Mouse (Mus musculus): ENCODE measurements around the gene Zfp296. TPM values are rescaled to one million over a fixed set of nuclear protein-coding genes. Genes with fewer than 3 reads are reported as not detected.
A peak's percentile ranks its signal among the peaks of the same experiment; 100 is the strongest.

Gene Zfp296
- polyA plus RNA-seq, 1 experiment from 2014 or later, result 0.63 TPM

- H3K27ac ChIP-seq, result no peak overlapping the region
- WGBS, result 64% methylated on average over 5 of the region's 5 CpGs
- no peak overlapping the region for H3K4me2 ChIP-seq (replicated peaks)
Observed at GRCm38 (mm10) chr7:19551634-19552033, 25.5 kb upstream of the Zfp296 start.

GRCm38 (mm10) chr7:19552443-19552842 lies 24.6 kb upstream of the Zfp296 start:
- Histone ChIP-seq H3K36me3 (0 out of 2 replicates have a peak, but pooled peaks cover 5% of the 10 kb centered on the region), H3K27ac (no peak overlapping the region), H3K4me1 (replicated peaks) (peaks cover 34% of the 10 kb centered on the region), H3K9ac (no peak overlapping the region), H3K27me3 (replicated peaks) (no peaks in the 10 kb centered on the region), H3K9me3 (no peaks in the 10 kb centered on the region), H3K4me3 (replicated peaks) (no peak overlapping the region), H3K4me2 (replicated peaks) (no peak overlapping the region)
- ATAC-seq, result peak; percentile 73; the same call in 1 of the 2 replicates
- WGBS, result 45% methylated on average over 2 of the region's 2 CpGs

More at GRCm38 (mm10) chr7:19551634-19552033, 25.5 kb upstream of the Zfp296 start:
- H3K27me3 ChIP-seq (replicated peaks), result no peaks in the 10 kb centered on the region
- no peak for ATAC-seq
- peaks cover 35% of the 10 kb centered on the region for H3K4me1 ChIP-seq (replicated peaks)
- no peaks in the 10 kb centered on the region for H3K9me3 ChIP-seq
- H3K9ac ChIP-seq, result no peak overlapping the region
- 0 out of 2 replicates have a peak, but pooled peaks cover 5% of the 10 kb centered on the region for H3K36me3 ChIP-seq
- no peak overlapping the region for H3K4me3 ChIP-seq (replicated peaks)

- H3K4me1 ChIP-seq (replicated peaks), result peaks cover 33% of the 10 kb centered on the region
- H3K27me3 ChIP-seq (replicated peaks), result no peaks in the 10 kb centered on the region
- no peak for ATAC-seq
- no peak overlapping the region for H3K9ac ChIP-seq
- 0 out of 2 replicates have a peak, but pooled peaks cover 5% of the 10 kb centered on the region for H3K36me3 ChIP-seq
- H3K4me2 ChIP-seq (replicated peaks), result no peak overlapping the region
- H3K9me3 ChIP-seq, result no peaks in the 10 kb centered on the region
- WGBS, result 81% methylated on average over 1 of the region's 1 CpGs
- no peak overlapping the region for H3K27ac ChIP-seq
- no peak overlapping the region for H3K4me3 ChIP-seq (replicated peaks)
Observed at GRCm38 (mm10) chr7:19554168-19554567, 22.9 kb upstream of the Zfp296 start.

- Histone ChIP-seq H3K27me3 (replicated peaks) (no peaks in the 10 kb centered on the region), H3K4me1 (replicated peaks) (peaks cover 47% of the 10 kb centered on the region), H3K9ac (no peak overlapping the region), H3K27ac (no peak overlapping the region), H3K4me3 (replicated peaks) (no peak overlapping the region), H3K4me2 (replicated peaks) (no peak overlapping the region), H3K36me3 (0 out of 2 replicates have a peak, but pooled peaks cover 5% of the 10 kb centered on the region), H3K9me3 (no peaks in the 10 kb centered on the region)
- WGBS, result 87% methylated on average over 2 of the region's 2 CpGs
- no peak for ATAC-seq
Observed at GRCm38 (mm10) chr7:19557086-19557485, 20.0 kb upstream of the Zfp296 start.

GRCm38 (mm10) chr7:19557982-19558900 lies 18.8 kb upstream of the Zfp296 start:
- Histone ChIP-seq H3K36me3 (0 out of 2 replicates have a peak, but pooled peaks cover 5% of the 10 kb centered on the region), H3K9ac (no peak overlapping the region), H3K4me1 (replicated peaks) (peaks cover 41% of the 10 kb centered on the region), H3K4me3 (replicated peaks) (no peak overlapping the region), H3K4me2 (replicated peaks) (no peak overlapping the region), H3K27me3 (replicated peaks) (no peaks in the 10 kb centered on the region), H3K9me3 (no peaks in the 10 kb centered on the region), H3K27ac (0 out of 2 replicates have a peak overlapping the region, but pooled peaks have one; percentile 13)
- 91% methylated on average over 6 of the region's 6 CpGs for WGBS
- no peak for ATAC-seq

GRCm38 (mm10) chr7:19558965-19559364 lies 18.1 kb upstream of the Zfp296 start:
- Histone ChIP-seq H3K4me3 (replicated peaks) (no peak overlapping the region), H3K27me3 (replicated peaks) (no peaks in the 10 kb centered on the region), H3K9ac (no peak overlapping the region), H3K4me2 (replicated peaks) (no peak overlapping the region), H3K27ac (0 out of 2 replicates have a peak overlapping the region, but pooled peaks have one; percentile 13), H3K9me3 (no peaks in the 10 kb centered on the region), H3K4me1 (replicated peaks) (peaks cover 45% of the 10 kb centered on the region), H3K36me3 (0 out of 2 replicates have a peak, but pooled peaks cover 4% of the 10 kb centered on the region)
- WGBS, result 48% methylated on average over 2 of the region's 2 CpGs
- no peak for ATAC-seq

- ATAC-seq, result no peak
- H3K27me3 ChIP-seq (replicated peaks), result no peaks in the 10 kb centered on the region
- H3K36me3 ChIP-seq, result peaks cover 15% of the 10 kb centered on the region
- H3K4me1 ChIP-seq (replicated peaks), result peaks cover 45% of the 10 kb centered on the region
- no peaks in the 10 kb centered on the region for H3K9me3 ChIP-seq
- 13% methylated on average over 11 of the region's 11 CpGs for WGBS
- 0 out of 2 replicates have a peak overlapping the region, but pooled peaks have one; percentile 92 for H3K27ac ChIP-seq
- peak overlapping the region; percentile 98 for H3K9ac ChIP-seq
- H3K4me2 ChIP-seq (replicated peaks), result peak overlapping the region; percentile 78
- peak overlapping the region; percentile 96 for H3K4me3 ChIP-seq (replicated peaks)
Observed at GRCm38 (mm10) chr7:19560491-19561260, 16.4 kb upstream of the Zfp296 start.

GRCm38 (mm10) chr7:19561431-19561764 lies 15.7 kb upstream of the Zfp296 start:
- H3K27me3 ChIP-seq (replicated peaks), result no peaks in the 10 kb centered on the region

GRCm38 (mm10) chr7:19561765-19562642 lies 15.1 kb upstream of the Zfp296 start:
- H3K36me3 ChIP-seq, result peaks cover 19% of the 10 kb centered on the region
- H3K4me1 ChIP-seq (replicated peaks), result peaks cover 40% of the 10 kb centered on the region
- ATAC-seq, result peak; percentile 92
- H3K9ac ChIP-seq, result peak overlapping the region; percentile 98
- no peaks in the 10 kb centered on the region for H3K27me3 ChIP-seq (replicated peaks)
- H3K9me3 ChIP-seq, result no peaks in the 10 kb centered on the region
- WGBS, result under 1% methylated on average over 101 of the region's 102 CpGs
- H3K27ac ChIP-seq, result peak overlapping the region; percentile 92
- H3K4me3 ChIP-seq (replicated peaks), result peak overlapping the region; percentile 96
- peak overlapping the region; percentile 78 for H3K4me2 ChIP-seq (replicated peaks)

More at GRCm38 (mm10) chr7:19561431-19561764, 15.7 kb upstream of the Zfp296 start:
- ATAC-seq, result no peak
- H3K36me3 ChIP-seq, result peaks cover 16% of the 10 kb centered on the region
- H3K4me1 ChIP-seq (replicated peaks), result peaks cover 45% of the 10 kb centered on the region
- H3K4me3 ChIP-seq (replicated peaks), result peak overlapping the region; percentile 96
- peak overlapping the region; percentile 98 for H3K9ac ChIP-seq
- H3K9me3 ChIP-seq, result no peaks in the 10 kb centered on the region
- peak overlapping the region; percentile 78 for H3K4me2 ChIP-seq (replicated peaks)
- H3K27ac ChIP-seq, result peak overlapping the region; percentile 92
- WGBS, result 0% methylated on average over 11 of the region's 11 CpGs

- no peaks in the 10 kb centered on the region for H3K9me3 ChIP-seq
- peaks cover 19% of the 10 kb centered on the region for H3K36me3 ChIP-seq
- peak within 1 kb of the TSS; percentile 96 for H3K4me3 ChIP-seq (replicated peaks)
- peak within 1 kb of the TSS; percentile 92 for H3K27ac ChIP-seq
- peak within 1 kb of the TSS; percentile 78 for H3K4me2 ChIP-seq (replicated peaks)
- ATAC-seq, result peak; percentile 39; the same call in 1 of the 2 replicates
- no peaks in the 10 kb centered on the region for H3K27me3 ChIP-seq (replicated peaks)
- H3K9ac ChIP-seq, result peak within 1 kb of the TSS; percentile 98
- 2% methylated on average over 19 of the region's 19 CpGs for WGBS
- H3K4me1 ChIP-seq (replicated peaks), result peaks cover 33% of the 10 kb centered on the region
Observed at GRCm38 (mm10) chr7:19562643-19563410, 14.3 kb upstream of the Zfp296 start, which contains the start of gene Ppp1r37. Ppp1r37 (minus strand) TSS chr7:19563076.

- Histone ChIP-seq H3K27ac (no peak overlapping the region), H3K9ac (0 out of 2 replicates have a peak overlapping the region, but pooled peaks have one; percentile 8), H3K4me3 (replicated peaks) (no peak overlapping the region), H3K4me2 (replicated peaks) (no peak overlapping the region), H3K27me3 (replicated peaks) (no peaks in the 10 kb centered on the region), H3K36me3 (peaks cover 19% of the 10 kb centered on the region), H3K9me3 (no peaks in the 10 kb centered on the region), H3K4me1 (replicated peaks) (peaks cover 26% of the 10 kb centered on the region)
- WGBS, result 84% methylated on average over 3 of the region's 3 CpGs
- no peak for ATAC-seq
Observed at GRCm38 (mm10) chr7:19563884-19564283, 13.2 kb upstream of the Zfp296 start.
